Mouse (Mus musculus) limb, embryonic 12.5 days (tissue): ENCODE measurements around the gene Tmem52. TPM values are rescaled to one million over a fixed set of nuclear protein-coding genes. Genes with fewer than 3 reads are reported as not detected.
A peak's percentile ranks its signal among the peaks of the same experiment; 100 is the strongest.
"Not testable (repeated sequence)": the region's sequence is repeated elsewhere in the genome, so short reads cannot be mapped to it uniquely, and the experiment has no call there.

Experiments
- ATAC-seq: fragments of 200-750 bp; cut with Nextera tagmentation; 2 replicates; pipeline ENCODE4 v1.8.0; 2017; ENCODE audit warnings: low read depth, moderate TSS enrichment; ENCODE audit not compliant: insufficient number of reproducible peaks, insufficient read depth, low FRiP score, low TSS enrichment
- H3K27ac ChIP-seq: fragments of 300-500 bp; sonication (generic); 2 replicates; pipeline ENCODE4 v1.5.1; 2016; ENCODE audit warnings: mild to moderate bottlenecking, moderate library complexity
- H3K27me3 ChIP-seq: fragments of 300-500 bp; sonication (generic); 2 replicates; pipeline ENCODE4 v1.6.1; 2016; ENCODE audit warnings: mild to moderate bottlenecking, moderate library complexity
- H3K36me3 ChIP-seq: fragments of 300-500 bp; sonication (generic); 2 replicates; pipeline ENCODE4 v1.6.1; 2016; ENCODE audit warnings: mild to moderate bottlenecking, moderate library complexity
- H3K4me1 ChIP-seq: fragments of 300-500 bp; sonication (generic); replicated peaks from 2 replicates; pipeline ENCODE4 v1.6.1; 2016
- H3K4me2 ChIP-seq: fragments of 300-500 bp; sonication (generic); 2 replicates; pipeline ENCODE4 v1.6.1; 2016; ENCODE audit warnings: mild to moderate bottlenecking, moderate library complexity
- H3K4me3 ChIP-seq: fragments of 300-500 bp; sonication (generic); replicated peaks from 2 replicates; pipeline ENCODE4 v1.5.1; 2016; ENCODE audit warnings: mild to moderate bottlenecking
- H3K9ac ChIP-seq: fragments of 300-500 bp; sonication (generic); replicated peaks from 2 replicates; pipeline ENCODE4 v1.6.1; 2016; ENCODE audit warnings: mild to moderate bottlenecking, moderate library complexity
- H3K9me3 ChIP-seq: fragments of 300-500 bp; sonication (generic); 2 replicates; pipeline ENCODE4 v1.6.1; 2016; ENCODE audit warnings: mild to moderate bottlenecking, moderate library complexity
- WGBS: fragments of 180-500 bp; shearing (Covaris S2); methylation state at CpG from one replicate; pipeline ENCODE4 v1.1.7; 2016; 5-methylcytosine and 5-hydroxymethylcytosine counted together
- polyA plus RNA-seq: library from polyadenylated mRNA; unstranded; fragments of >200 nt; fragmentation: Nextera tagmentation; extraction: Ambion mirVana; gene quantifications from 2 replicates; pipeline ENCODE4 v1.2.1, GENCODE M21; 2016

Gene Tmem52
- not detected in 2 replicates for polyA plus RNA-seq

- peak within 1 kb of the TSS; percentile 55 for H3K4me2 ChIP-seq
- 0 out of 2 replicates have a peak, but pooled peaks have one; percentile 54 for ATAC-seq
- H3K9ac ChIP-seq = no peak within 1 kb of the TSS; the same call in 1 of the 2 replicates
- H3K36me3 ChIP-seq = no peaks in the 10 kb centered on the region
- H3K4me1 ChIP-seq = peaks cover 5% of the 10 kb centered on the region
- peak within 1 kb of the TSS; percentile 28 for H3K4me3 ChIP-seq
- 16% methylated on average over 21 of the region's 21 CpGs for WGBS
- peaks cover 38% of the 10 kb centered on the region for H3K27me3 ChIP-seq
- H3K27ac ChIP-seq = no peak within 1 kb of the TSS
- H3K9me3 ChIP-seq = no peaks in the 10 kb centered on the region
Measured at GRCm38 (mm10) chr4:155468952-155469351, at the start of gene Tmem52. Gene Tmem52, plus strand, starts transcription at chr4:155469114.

DNA sequence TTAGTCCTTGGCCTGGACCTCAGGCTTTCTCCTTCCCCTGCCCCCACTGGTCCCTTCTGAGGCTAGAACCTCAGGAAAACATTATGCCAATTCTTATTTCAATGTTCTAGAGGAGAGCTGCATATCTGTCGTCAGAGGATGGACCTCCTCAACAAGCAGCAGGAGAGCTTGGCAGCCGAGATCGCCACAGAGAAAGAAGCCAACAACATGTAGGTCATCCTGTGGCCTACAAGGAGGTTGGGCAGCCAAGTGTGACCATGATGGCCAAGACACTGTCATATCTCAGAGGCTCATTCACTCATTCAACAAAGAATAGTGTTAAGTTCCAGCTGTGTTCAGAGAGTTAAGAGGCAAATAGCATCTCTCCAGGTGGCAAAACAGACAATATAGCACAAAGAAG lies 48.8 kb upstream of the Tmem52 start:
- no peak overlapping the region for H3K4me2 ChIP-seq
- H3K36me3 ChIP-seq = peaks cover 13% of the 10 kb centered on the region; the same call in 1 of the 2 replicates
- WGBS = 90% methylated on average over 3 of the region's 3 CpGs
- H3K9me3 ChIP-seq = no peaks in the 10 kb centered on the region
- no peak for ATAC-seq
- no peak overlapping the region for H3K27ac ChIP-seq
- no peaks in the 10 kb centered on the region for H3K27me3 ChIP-seq
- no peaks in the 10 kb centered on the region for H3K4me1 ChIP-seq
- no peak overlapping the region for H3K4me3 ChIP-seq
- no peak overlapping the region for H3K9ac ChIP-seq

- not testable (repeated sequence) for H3K9me3 ChIP-seq, H3K27ac ChIP-seq, H3K4me1 ChIP-seq, ATAC-seq, H3K9ac ChIP-seq, H3K27me3 ChIP-seq, H3K4me3 ChIP-seq
- Histone ChIP-seq H3K36me3 (peaks cover 13% of the 10 kb centered on the region; the same call in 1 of the 2 replicates), H3K4me2 (peak overlapping the region; percentile 17; the same call in 1 of the 2 replicates)
- 81% methylated on average over 23 of the region's 30 CpGs for WGBS
Measured at GRCm38 (mm10) chr4:155421412-155422370, 47.2 kb upstream of the Tmem52 start.

- Histone ChIP-seq H3K27ac (no peak overlapping the region), H3K4me3 (no peak overlapping the region), H3K4me2 (no peak overlapping the region), H3K4me1 (no peaks in the 10 kb centered on the region), H3K27me3 (no peaks in the 10 kb centered on the region), H3K9ac (no peak overlapping the region), H3K9me3 (no peaks in the 10 kb centered on the region), H3K36me3 (peaks cover 13% of the 10 kb centered on the region; the same call in 1 of the 2 replicates)
- 85% methylated on average over 5 of the region's 5 CpGs for whole genome bisulfite sequencing
- no peak for ATAC-seq
Measured at GRCm38 (mm10) chr4:155423988-155424387, 44.9 kb upstream of the Tmem52 start.

GRCm38 (mm10) chr4:155426272-155426671 lies 42.6 kb upstream of the Tmem52 start:
- Histone ChIP-seq H3K36me3 (no peaks in the 10 kb centered on the region), H3K9me3 (0 out of 2 replicates have a peak, but pooled peaks cover 3% of the 10 kb centered on the region), H3K4me3 (no peak overlapping the region), H3K4me1 (no peaks in the 10 kb centered on the region), H3K4me2 (no peak overlapping the region), H3K27me3 (no peaks in the 10 kb centered on the region), H3K27ac (no peak overlapping the region), H3K9ac (no peak overlapping the region)
- ATAC-seq = no peak
- WGBS = 77% methylated on average over 6 of the region's 6 CpGs

- Histone ChIP-seq H3K36me3 (no peaks in the 10 kb centered on the region), H3K4me3 (no peak overlapping the region)
- ATAC-seq = no peak
Measured at GRCm38 (mm10) chr4:155428442-155428841, 40.5 kb upstream of the Tmem52 start.

DNA sequence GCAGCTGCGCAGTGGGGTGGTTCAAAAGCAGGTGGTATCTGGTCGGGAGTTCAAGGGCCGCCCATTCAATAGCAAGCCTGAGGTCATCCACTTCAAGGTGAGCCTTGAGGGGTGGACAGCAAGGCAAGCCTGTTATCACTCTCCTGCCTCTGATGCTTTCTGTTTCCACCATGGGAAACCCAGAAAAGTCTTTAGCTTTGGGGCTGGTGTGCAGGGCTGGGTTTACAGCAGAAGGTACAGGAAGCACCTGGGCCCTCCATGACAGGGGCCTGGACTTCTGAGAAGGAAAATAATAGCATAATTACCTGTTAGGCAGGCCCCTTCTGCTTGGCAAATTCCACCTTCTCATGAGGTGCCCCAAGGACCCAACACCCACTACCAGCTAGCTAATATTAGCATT lies 39.7 kb upstream of the Tmem52 start:
- H3K27me3 ChIP-seq = no peaks in the 10 kb centered on the region
- no peak overlapping the region for H3K9ac ChIP-seq
- no peak overlapping the region for H3K27ac ChIP-seq
- no peak for ATAC-seq
- H3K9me3 ChIP-seq = 0 out of 2 replicates have a peak, but pooled peaks cover 3% of the 10 kb centered on the region
- H3K4me3 ChIP-seq = no peak overlapping the region
- no peaks in the 10 kb centered on the region for H3K4me1 ChIP-seq
- no peak overlapping the region for H3K4me2 ChIP-seq
- 85% methylated on average over 3 of the region's 3 CpGs for WGBS
- H3K36me3 ChIP-seq = no peaks in the 10 kb centered on the region

More at GRCm38 (mm10) chr4:155428442-155428841, 40.5 kb upstream of the Tmem52 start:
- Histone ChIP-seq H3K4me1 (no peaks in the 10 kb centered on the region), H3K9me3 (0 out of 2 replicates have a peak, but pooled peaks cover 3% of the 10 kb centered on the region), H3K9ac (no peak overlapping the region), H3K27me3 (no peaks in the 10 kb centered on the region), H3K27ac (no peak overlapping the region), H3K4me2 (no peak overlapping the region)

DNA sequence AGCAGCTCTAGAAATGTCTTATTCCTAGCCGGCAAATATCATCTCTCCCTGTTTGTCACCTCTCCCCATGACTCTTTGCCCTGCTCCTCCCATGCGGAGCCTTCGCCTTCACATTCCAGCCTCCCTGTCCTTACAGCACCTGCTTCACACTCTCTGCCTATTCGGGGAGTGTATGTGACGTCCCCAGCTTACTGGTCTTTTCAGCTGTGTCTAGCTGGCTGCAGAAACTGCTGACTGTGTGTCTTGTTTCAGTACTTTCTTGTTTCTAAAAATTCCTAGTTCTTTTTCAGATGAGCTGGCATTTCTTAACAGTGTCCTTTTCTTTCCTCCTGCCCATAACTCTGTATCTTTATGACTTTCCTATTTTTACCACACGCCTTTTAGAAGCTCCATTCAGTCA lies 36.6 kb upstream of the Tmem52 start:
- no peak overlapping the region for H3K9ac ChIP-seq
- ATAC-seq = no peak
- WGBS = 89% methylated on average over 6 of the region's 6 CpGs

GRCm38 (mm10) chr4:155433993-155434392 lies 34.9 kb upstream of the Tmem52 start:
- WGBS = 80% methylated on average over 5 of the region's 5 CpGs
- no peaks in the 10 kb centered on the region for H3K27me3 ChIP-seq
- no peak for ATAC-seq
- no peaks in the 10 kb centered on the region for H3K4me1 ChIP-seq
- no peak overlapping the region for H3K27ac ChIP-seq
- H3K9ac ChIP-seq = no peak overlapping the region
- H3K4me2 ChIP-seq = no peak overlapping the region
- 0 out of 2 replicates have a peak, but pooled peaks cover 3% of the 10 kb centered on the region for H3K9me3 ChIP-seq
- H3K36me3 ChIP-seq = no peaks in the 10 kb centered on the region
- no peak overlapping the region for H3K4me3 ChIP-seq

More for the DNA sequence above, 36.6 kb upstream of the Tmem52 start:
- Histone ChIP-seq H3K27me3 (no peaks in the 10 kb centered on the region), H3K36me3 (no peaks in the 10 kb centered on the region), H3K9me3 (0 out of 2 replicates have a peak, but pooled peaks cover 3% of the 10 kb centered on the region), H3K4me2 (no peak overlapping the region), H3K4me3 (no peak overlapping the region), H3K27ac (no peak overlapping the region), H3K4me1 (no peaks in the 10 kb centered on the region)

GRCm38 (mm10) chr4:155442808-155443207 lies 26.1 kb upstream of the Tmem52 start:
- H3K4me2 ChIP-seq = no peak overlapping the region
- no peak for ATAC-seq
- H3K4me3 ChIP-seq = no peak overlapping the region
- WGBS = 73% methylated on average over 3 of the region's 3 CpGs
- H3K36me3 ChIP-seq = no peaks in the 10 kb centered on the region
- H3K9ac ChIP-seq = no peak overlapping the region
- H3K27me3 ChIP-seq = no peaks in the 10 kb centered on the region
- H3K9me3 ChIP-seq = no peaks in the 10 kb centered on the region
- H3K27ac ChIP-seq = no peak overlapping the region
- no peaks in the 10 kb centered on the region for H3K4me1 ChIP-seq

DNA sequence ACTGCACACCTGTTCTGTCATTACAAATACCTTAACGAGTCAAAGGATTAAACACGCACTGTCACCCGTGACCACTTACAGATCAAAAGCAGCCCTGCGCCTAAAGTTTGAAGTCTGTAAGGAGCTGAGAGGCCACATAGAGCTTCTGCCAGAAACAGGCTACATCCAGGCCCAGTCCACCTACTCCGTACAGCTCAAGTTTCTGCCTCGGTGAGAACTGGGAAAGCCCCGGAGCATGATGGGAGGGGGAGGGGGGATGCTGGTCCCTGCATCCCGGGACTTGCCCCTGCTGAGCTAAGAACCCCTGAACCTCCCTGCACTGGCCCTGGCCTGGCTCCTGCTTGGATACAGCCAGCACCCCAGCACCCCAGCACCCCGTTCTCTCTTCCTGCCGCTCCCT lies 17.3 kb upstream of the Tmem52 start:
- no peak overlapping the region for H3K4me3 ChIP-seq
- no peak overlapping the region for H3K27ac ChIP-seq
- H3K4me1 ChIP-seq = 0 out of 2 replicates have a peak, but pooled peaks cover 4% of the 10 kb centered on the region
- no peaks in the 10 kb centered on the region for H3K36me3 ChIP-seq
- 0 out of 2 replicates have a peak overlapping the region, but pooled peaks have one; percentile 8 for H3K9ac ChIP-seq
- no peak for ATAC-seq
- no peaks in the 10 kb centered on the region for H3K9me3 ChIP-seq
- no peak overlapping the region for H3K4me2 ChIP-seq
- peaks cover 7% of the 10 kb centered on the region; the same call in 1 of the 2 replicates for H3K27me3 ChIP-seq
- 26% methylated on average over 10 of the region's 10 CpGs for WGBS
